Mouse (Mus musculus): ENCODE results near the gene Gck.

GRCm38 (mm10) chr11:5994880-5995279 is 45.0 kb upstream of the Gck start:
- TF ChIP-seq POLR2A (IDR thresholded peaks at IDR 0.05; ENCODE audit: low read depth, low read length) (no peak), CTCF (IDR thresholded peaks at IDR 0.05; ENCODE audit: extremely low read depth, insufficient read length, insufficient replicate concordance, low read depth, low read length) (no peak)

All from small intestine, adult 2 months (tissue).